Mouse (Mus musculus): ENCODE data around the gene Acss1. TPM values are rescaled to one million over a fixed set of nuclear protein-coding genes. Genes with fewer than 3 reads are reported as not detected.
A peak's percentile ranks its signal among the peaks of the same experiment; 100 is the strongest.

Acss1 gene
- polyA plus RNA-seq, 1 experiment from 2014 or later, result 19.8 TPM

- Histone ChIP-seq H3K9ac (no peak overlapping the region), H3K36me3 (no peaks in the 10 kb centered on the region), H3K4me2 (no peak overlapping the region), H3K27me3 (no peaks in the 10 kb centered on the region), H3K4me3 (no peak overlapping the region), H3K4me1 (replicated peaks) (peaks cover 30% of the 10 kb centered on the region), H3K27ac (replicated peaks) (peak overlapping the region; percentile 48), H3K9me3 (no peaks in the 10 kb centered on the region)
- no peak for ATAC-seq (ENCODE audit: low FRiP score, low read depth)
- 54% methylated on average over 13 of the region's 13 CpGs for WGBS
Observed at GRCm38 (mm10) chr2:150648300-150648895, 19.9 kb downstream of the Acss1 start.

- no peak overlapping the region for H3K4me2 ChIP-seq
- 57% methylated on average over 14 of the region's 14 CpGs for WGBS
- H3K9me3 ChIP-seq, result no peaks in the 10 kb centered on the region
- H3K4me1 ChIP-seq (replicated peaks), result peaks cover 34% of the 10 kb centered on the region
- ATAC-seq (ENCODE audit: low FRiP score, low read depth), result no peak
- H3K36me3 ChIP-seq, result no peaks in the 10 kb centered on the region
- no peaks in the 10 kb centered on the region for H3K27me3 ChIP-seq
- peak overlapping the region; percentile 48 for H3K27ac ChIP-seq (replicated peaks)
- H3K9ac ChIP-seq, result no peak overlapping the region
- no peak overlapping the region for H3K4me3 ChIP-seq
Observed at GRCm38 (mm10) chr2:150647681-150648299, 20.5 kb downstream of the Acss1 start.

DNA sequence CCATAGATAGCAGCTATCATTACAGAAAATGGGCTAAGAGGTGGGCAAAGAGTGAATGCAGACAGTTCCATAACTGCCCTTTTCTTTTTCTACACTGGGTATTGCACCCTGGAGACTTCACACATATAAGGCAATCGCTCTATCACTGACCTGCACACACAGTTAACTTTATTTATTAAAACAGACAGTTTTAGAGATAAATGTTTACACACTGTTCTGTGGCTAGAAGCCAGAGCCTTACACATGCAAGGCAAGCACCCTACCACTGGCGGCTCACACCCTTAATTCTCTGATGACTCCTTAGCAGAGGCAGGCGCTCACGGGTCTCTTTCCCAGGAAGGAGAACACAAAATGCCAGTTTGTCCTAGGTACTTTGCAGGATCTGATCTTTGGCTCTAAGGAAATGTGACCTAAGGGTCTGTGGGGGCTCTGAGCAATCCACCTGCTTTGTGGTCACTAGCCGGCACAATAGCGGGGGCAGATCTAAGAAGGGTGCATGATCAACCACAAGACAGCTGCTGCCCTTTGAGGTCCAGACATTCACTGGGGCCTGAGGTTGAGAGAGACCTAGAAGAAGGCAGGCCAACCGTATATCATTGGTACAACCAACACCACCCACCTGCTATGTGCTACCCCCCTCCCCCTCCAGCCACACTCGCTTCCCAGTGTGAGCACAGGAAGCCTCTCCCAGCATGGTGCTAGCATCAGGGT lies 21.7 kb downstream of the Acss1 start:
- H3K36me3 ChIP-seq, result no peaks in the 10 kb centered on the region
- no peak overlapping the region for H3K9ac ChIP-seq
- no peak overlapping the region for H3K4me2 ChIP-seq
- H3K9me3 ChIP-seq, result no peaks in the 10 kb centered on the region
- no peaks in the 10 kb centered on the region for H3K27me3 ChIP-seq
- no peak for ATAC-seq (ENCODE audit: low FRiP score, low read depth)
- WGBS, result 80% methylated on average over 8 of the region's 8 CpGs
- peaks cover 34% of the 10 kb centered on the region for H3K4me1 ChIP-seq (replicated peaks)
- H3K27ac ChIP-seq (replicated peaks), result no peak overlapping the region
- no peak overlapping the region for H3K4me3 ChIP-seq

DNA sequence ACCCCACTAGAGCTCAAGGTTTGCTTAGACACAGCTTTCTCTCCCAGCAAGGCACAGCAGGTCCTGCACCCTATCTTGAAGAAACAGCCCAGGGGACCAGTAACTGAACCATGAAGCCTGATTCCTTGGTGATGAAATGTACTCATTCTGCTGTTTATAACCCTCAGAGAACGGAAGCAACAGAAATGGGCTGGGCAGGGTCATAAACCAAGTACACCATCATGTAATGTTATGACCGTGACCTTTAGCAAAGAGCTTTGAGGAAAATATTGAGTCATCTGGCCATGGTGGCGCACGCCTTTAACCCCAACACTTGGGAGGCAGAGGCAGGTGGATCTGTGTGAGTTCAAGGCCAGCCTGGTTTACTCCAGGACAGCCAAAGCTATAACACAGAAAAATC lies 23.1 kb downstream of the Acss1 start:
- Histone ChIP-seq H3K9me3 (no peaks in the 10 kb centered on the region), H3K4me1 (replicated peaks) (peaks cover 29% of the 10 kb centered on the region), H3K4me2 (no peak overlapping the region), H3K36me3 (no peaks in the 10 kb centered on the region), H3K27me3 (no peaks in the 10 kb centered on the region), H3K9ac (no peak overlapping the region), H3K4me3 (no peak overlapping the region), H3K27ac (replicated peaks) (peak overlapping the region; percentile 89)
- 89% methylated on average over 4 of the region's 4 CpGs for WGBS
- ATAC-seq (ENCODE audit: low FRiP score, low read depth), result no peak

DNA sequence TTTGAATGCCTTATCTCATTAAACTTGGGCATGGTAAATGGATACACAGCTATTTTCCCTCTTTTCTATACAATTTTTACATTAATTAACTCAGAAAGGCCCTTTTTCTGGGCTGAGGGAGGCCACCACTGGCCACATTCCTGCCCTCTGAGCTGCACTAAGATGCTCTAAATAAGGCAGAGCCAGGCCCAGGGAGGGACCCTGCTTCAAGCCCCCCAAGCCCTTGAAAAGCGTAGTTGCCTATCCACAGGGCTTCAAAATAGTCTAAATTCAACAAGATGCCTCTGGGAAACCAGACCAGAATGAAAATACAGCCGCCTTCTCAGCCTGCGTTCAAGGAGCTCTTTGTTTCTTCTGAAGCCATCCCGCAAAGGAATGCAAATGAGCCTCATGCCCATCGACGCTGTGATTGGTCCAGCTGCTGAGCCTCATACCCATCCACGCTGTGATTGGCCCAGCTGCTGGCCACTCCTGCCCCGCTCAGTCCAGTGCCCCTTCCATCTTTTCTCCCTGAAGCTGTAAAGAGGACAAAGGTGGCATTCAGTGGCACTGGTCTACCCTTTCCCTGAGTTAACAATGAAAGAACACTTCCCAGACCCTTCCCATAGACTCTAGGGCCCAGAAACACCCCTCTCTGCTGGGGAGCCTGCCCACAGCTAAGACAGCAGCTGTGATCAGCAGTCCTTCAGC lies 24.4 kb downstream of the Acss1 start:
- Histone ChIP-seq H3K4me3 (no peak overlapping the region), H3K4me1 (replicated peaks) (peaks cover 22% of the 10 kb centered on the region), H3K4me2 (peak overlapping the region; percentile 42), H3K27me3 (no peaks in the 10 kb centered on the region), H3K27ac (replicated peaks) (peak overlapping the region; percentile 89), H3K36me3 (no peaks in the 10 kb centered on the region), H3K9me3 (no peaks in the 10 kb centered on the region), H3K9ac (no peak overlapping the region)
- WGBS, result 23% methylated on average over 8 of the region's 8 CpGs
- ATAC-seq (ENCODE audit: low FRiP score, low read depth), result peak; percentile 99

DNA sequence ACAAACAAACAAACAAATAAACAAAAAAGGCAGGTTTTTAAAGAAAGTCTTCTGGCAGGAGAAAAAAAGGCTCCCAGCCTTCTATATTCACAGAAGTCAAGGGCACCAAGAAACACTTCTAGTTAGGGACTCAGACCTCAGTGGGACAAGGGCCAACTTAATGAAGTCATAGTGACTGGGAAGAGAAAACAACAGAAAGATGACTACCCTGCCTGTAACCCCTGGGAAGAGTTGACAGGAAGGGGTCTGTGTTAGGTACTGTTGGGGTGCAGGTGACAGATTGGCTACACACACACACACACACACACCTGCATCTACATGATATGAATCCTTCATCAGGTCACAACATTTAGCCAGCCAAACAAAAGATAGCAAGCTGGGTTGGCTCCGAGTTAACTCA lies 25.1 kb downstream of the Acss1 start:
- ATAC-seq (ENCODE audit: low FRiP score, low read depth), result no peak
- Histone ChIP-seq H3K9me3 (no peaks in the 10 kb centered on the region), H3K27ac (replicated peaks) (peak overlapping the region; percentile 89), H3K36me3 (no peaks in the 10 kb centered on the region), H3K4me3 (no peak overlapping the region), H3K27me3 (no peaks in the 10 kb centered on the region), H3K4me2 (no peak overlapping the region; the same call in 1 of the 2 replicates), H3K4me1 (replicated peaks) (peaks cover 17% of the 10 kb centered on the region), H3K9ac (no peak overlapping the region)
- 55% methylated on average over 1 of the region's 1 CpGs for WGBS

- Histone ChIP-seq H3K27ac (replicated peaks) (0 out of 2 replicates have a peak overlapping the region, but pooled peaks have one; percentile 39), H3K36me3 (peaks cover 15% of the 10 kb centered on the region), H3K4me3 (no peak overlapping the region), H3K4me2 (no peak overlapping the region), H3K4me1 (replicated peaks) (peaks cover 3% of the 10 kb centered on the region; the same call in 1 of the 2 replicates), H3K27me3 (no peaks in the 10 kb centered on the region), H3K9me3 (no peaks in the 10 kb centered on the region), H3K9ac (no peak overlapping the region)
- ATAC-seq (ENCODE audit: low FRiP score, low read depth), result no peak
- 39% methylated on average over 2 of the region's 2 CpGs for WGBS
Observed at GRCm38 (mm10) chr2:150638370-150638733, 29.9 kb downstream of the Acss1 start.

GRCm38 (mm10) chr2:150637702-150638369 lies 30.5 kb downstream of the Acss1 start:
- peak; percentile 63; the same call in 1 of the 2 replicates for ATAC-seq (ENCODE audit: low FRiP score, low read depth)
- no peak overlapping the region for H3K9ac ChIP-seq

GRCm38 (mm10) chr2:150635877-150636446 lies 32.3 kb downstream of the Acss1 start:
- no peaks in the 10 kb centered on the region for H3K27me3 ChIP-seq
- no peaks in the 10 kb centered on the region for H3K9me3 ChIP-seq
- H3K36me3 ChIP-seq, result peaks cover 15% of the 10 kb centered on the region
- H3K4me2 ChIP-seq, result no peak overlapping the region
- no peak overlapping the region for H3K9ac ChIP-seq
- WGBS, result 72% methylated on average over 3 of the region's 3 CpGs
- no peak overlapping the region for H3K4me3 ChIP-seq
- no peak for ATAC-seq (ENCODE audit: low FRiP score, low read depth)
- H3K4me1 ChIP-seq (replicated peaks), result no peaks in the 10 kb centered on the region
- H3K27ac ChIP-seq (replicated peaks), result no peak overlapping the region

More at GRCm38 (mm10) chr2:150637702-150638369, 30.5 kb downstream of the Acss1 start:
- H3K4me2 ChIP-seq, result no peak overlapping the region
- H3K36me3 ChIP-seq, result peaks cover 15% of the 10 kb centered on the region
- no peaks in the 10 kb centered on the region for H3K4me1 ChIP-seq (replicated peaks)
- no peaks in the 10 kb centered on the region for H3K27me3 ChIP-seq
- WGBS, result 28% methylated on average over 6 of the region's 6 CpGs
- no peaks in the 10 kb centered on the region for H3K9me3 ChIP-seq
- no peak overlapping the region for H3K4me3 ChIP-seq
- peak overlapping the region; percentile 65 for H3K27ac ChIP-seq (replicated peaks)

- H3K9ac ChIP-seq, result no peak overlapping the region
- ATAC-seq (ENCODE audit: low FRiP score, low read depth), result no peak
- no peaks in the 10 kb centered on the region for H3K27me3 ChIP-seq
- no peak overlapping the region for H3K27ac ChIP-seq (replicated peaks)
- 94% methylated on average over 4 of the region's 4 CpGs for WGBS
- H3K9me3 ChIP-seq, result no peaks in the 10 kb centered on the region
- no peak overlapping the region for H3K4me2 ChIP-seq
- H3K4me1 ChIP-seq (replicated peaks), result no peaks in the 10 kb centered on the region
- peaks cover 4% of the 10 kb centered on the region; the same call in 1 of the 2 replicates for H3K36me3 ChIP-seq
- no peak overlapping the region for H3K4me3 ChIP-seq
Observed at GRCm38 (mm10) chr2:150629255-150629654, 39.0 kb downstream of the Acss1 start.

DNA sequence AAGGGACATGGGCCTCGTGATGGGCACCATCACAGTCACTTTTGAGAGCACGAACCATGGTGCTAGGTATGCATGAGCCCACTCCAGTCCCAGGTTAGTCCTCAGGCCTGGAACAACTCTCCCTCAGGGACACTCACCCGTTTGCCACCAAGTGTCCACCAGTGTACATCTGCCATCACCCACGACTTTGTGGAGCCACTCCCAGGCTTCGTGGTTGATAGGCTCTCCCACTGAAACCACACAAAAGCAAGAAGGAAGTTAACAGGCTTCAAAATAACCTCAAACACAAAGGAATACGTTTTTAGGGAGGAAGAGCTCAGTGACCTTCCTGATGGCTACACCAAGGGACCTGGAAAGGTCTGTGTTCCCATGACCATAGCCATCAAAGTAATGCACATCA lies 41.2 kb downstream of the Acss1 start:
- H3K4me3 ChIP-seq, result no peak overlapping the region
- no peaks in the 10 kb centered on the region for H3K4me1 ChIP-seq (replicated peaks)
- no peaks in the 10 kb centered on the region for H3K9me3 ChIP-seq
- no peak overlapping the region for H3K9ac ChIP-seq
- peaks cover 3% of the 10 kb centered on the region; the same call in 1 of the 2 replicates for H3K36me3 ChIP-seq
- ATAC-seq (ENCODE audit: low FRiP score, low read depth), result no peak
- no peak overlapping the region for H3K4me2 ChIP-seq
- no peak overlapping the region for H3K27ac ChIP-seq (replicated peaks)
- WGBS, result 76% methylated on average over 6 of the region's 6 CpGs
- H3K27me3 ChIP-seq, result no peaks in the 10 kb centered on the region

Data from hindbrain, embryonic 15.5 days (tissue).